Mouse (Mus musculus): Measurements from ENCODE around the gene Fkbp10. TPM values are rescaled to one million over a fixed set of nuclear protein-coding genes. Genes with fewer than 3 reads are reported as not detected.

Gene Fkbp10
- total and polyA plus RNA-seq, 2 experiments from 2014 or later: 95.9 to 114 TPM

DNA sequence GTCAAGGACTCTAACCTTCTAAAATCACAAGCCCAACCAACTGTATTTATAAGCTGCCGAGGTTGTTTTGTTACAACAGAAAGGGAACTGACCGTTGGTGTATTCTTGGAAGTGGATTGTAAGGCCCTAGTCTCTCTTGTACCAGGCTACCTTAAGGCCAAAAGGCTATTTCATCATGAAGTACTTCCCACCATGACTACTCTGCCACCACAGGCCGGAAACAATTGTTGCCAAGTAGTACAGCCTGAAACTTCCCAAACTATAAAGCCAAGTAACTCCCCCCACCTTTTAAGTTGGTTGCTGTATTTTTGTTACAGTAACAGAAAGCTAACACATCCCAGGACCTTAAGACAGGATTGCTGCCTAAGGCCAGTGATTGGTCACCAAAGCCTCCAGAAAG lies 11.3 kb downstream of the Fkbp10 start:
- DNase-seq (ENCODE audit: low spot score): no peak
- ATAC-seq (ENCODE audit: insufficient read depth, low read depth): no peak
- Histone ChIP-seq H3K27ac (ENCODE audit: low read depth) (no peak overlapping the region), H3K4me3 (ENCODE audit: low read depth, low read length) (no peak overlapping the region), H3K36me3 (replicated peaks; ENCODE audit: control insufficient read depth, insufficient read depth, low read length) (peaks cover 15% of the 10 kb centered on the region), H3K9me3 (replicated peaks; ENCODE audit: control insufficient read depth, low read length) (no peaks in the 10 kb centered on the region), H3K4me1 (ENCODE audit: control insufficient read depth, insufficient read depth) (peaks cover 32% of the 10 kb centered on the region), H3K4me2 (ENCODE audit: low read depth, low read length) (no peak overlapping the region), H3K9ac (replicated peaks; ENCODE audit: low read depth, low read length) (no peak overlapping the region), H3K27me3 (ENCODE audit: control insufficient read depth, insufficient read depth, low read length) (no peaks in the 10 kb centered on the region)
- TF ChIP-seq CTCF (IDR thresholded peaks at IDR 0.05; ENCODE audit: low read depth): no peak
- no peak for TF ChIP-seq EP300 (IDR thresholded peaks at IDR 0.05; ENCODE audit: low read depth)
- 74% methylated on average over 3 of the region's 3 CpGs for WGBS

GRCm38 (mm10) chr11:100428612-100429199 lies 13.2 kb downstream of the Fkbp10 start:
- peak; percentile 63 for DNase-seq (ENCODE audit: low spot score)

DNA sequence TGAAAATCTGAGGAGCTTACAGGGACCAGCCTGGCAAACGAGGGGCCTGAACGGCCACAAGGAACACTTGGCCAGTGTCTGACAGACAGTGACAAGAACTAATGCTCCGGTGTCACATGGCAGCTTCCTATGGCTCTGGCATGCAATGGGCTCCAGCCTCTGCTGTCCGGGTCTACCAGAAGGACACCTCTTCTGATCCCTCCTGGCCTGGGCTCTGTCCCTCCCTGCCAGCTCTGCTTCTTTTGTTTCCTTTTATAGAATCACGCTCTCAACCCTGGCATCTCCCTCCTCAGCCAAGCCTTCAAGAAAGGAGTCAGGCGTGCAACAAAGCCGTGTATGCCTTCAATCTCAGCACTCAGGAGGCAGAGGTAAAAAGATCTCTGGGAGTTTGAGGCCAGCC lies 14.6 kb downstream of the Fkbp10 start:
- WGBS: 42% methylated on average over 7 of the region's 7 CpGs
- H3K36me3 ChIP-seq (replicated peaks; ENCODE audit: control insufficient read depth, insufficient read depth, low read length): peaks cover 16% of the 10 kb centered on the region; the same call in 1 of the 2 replicates
- no peak overlapping the region for H3K4me3 ChIP-seq (ENCODE audit: low read depth, low read length)
- TF ChIP-seq CTCF (IDR thresholded peaks at IDR 0.05; ENCODE audit: low read depth): no peak
- no peak for TF ChIP-seq EP300 (IDR thresholded peaks at IDR 0.05; ENCODE audit: low read depth)
- no peak overlapping the region for H3K4me2 ChIP-seq (ENCODE audit: low read depth, low read length)
- H3K9ac ChIP-seq (replicated peaks; ENCODE audit: low read depth, low read length): no peak overlapping the region
- no peaks in the 10 kb centered on the region for H3K27me3 ChIP-seq (ENCODE audit: control insufficient read depth, insufficient read depth, low read length)
- no peaks in the 10 kb centered on the region for H3K9me3 ChIP-seq (replicated peaks; ENCODE audit: control insufficient read depth, low read length)
- DNase-seq (ENCODE audit: low spot score) (peak; percentile 49), ATAC-seq (ENCODE audit: insufficient read depth, low read depth) (peak; percentile 57)
- H3K27ac ChIP-seq (ENCODE audit: low read depth): peak overlapping the region; percentile 82
- H3K4me1 ChIP-seq (ENCODE audit: control insufficient read depth, insufficient read depth): peaks cover 32% of the 10 kb centered on the region

More at GRCm38 (mm10) chr11:100428612-100429199, 13.2 kb downstream of the Fkbp10 start:
- H3K9ac ChIP-seq (replicated peaks; ENCODE audit: low read depth, low read length): 0 out of 2 replicates have a peak overlapping the region, but pooled peaks have one; percentile 11
- 11% methylated on average over 9 of the region's 9 CpGs for WGBS
- TF ChIP-seq EP300 (IDR thresholded peaks at IDR 0.05; ENCODE audit: low read depth) (peak; percentile 45; the same call in 1 of the 2 replicates), CTCF (IDR thresholded peaks at IDR 0.05; ENCODE audit: low read depth) (no peak)
- peaks cover 32% of the 10 kb centered on the region for H3K4me1 ChIP-seq (ENCODE audit: control insufficient read depth, insufficient read depth)
- H3K9me3 ChIP-seq (replicated peaks; ENCODE audit: control insufficient read depth, low read length): no peaks in the 10 kb centered on the region
- ATAC-seq (ENCODE audit: insufficient read depth, low read depth): peak; percentile 72
- peaks cover 19% of the 10 kb centered on the region for H3K36me3 ChIP-seq (replicated peaks; ENCODE audit: control insufficient read depth, insufficient read depth, low read length)
- H3K27ac ChIP-seq (ENCODE audit: low read depth): peak overlapping the region; percentile 82
- H3K4me2 ChIP-seq (ENCODE audit: low read depth, low read length): no peak overlapping the region
- H3K27me3 ChIP-seq (ENCODE audit: control insufficient read depth, insufficient read depth, low read length): no peaks in the 10 kb centered on the region
- no peak overlapping the region for H3K4me3 ChIP-seq (ENCODE audit: low read depth, low read length)

DNA sequence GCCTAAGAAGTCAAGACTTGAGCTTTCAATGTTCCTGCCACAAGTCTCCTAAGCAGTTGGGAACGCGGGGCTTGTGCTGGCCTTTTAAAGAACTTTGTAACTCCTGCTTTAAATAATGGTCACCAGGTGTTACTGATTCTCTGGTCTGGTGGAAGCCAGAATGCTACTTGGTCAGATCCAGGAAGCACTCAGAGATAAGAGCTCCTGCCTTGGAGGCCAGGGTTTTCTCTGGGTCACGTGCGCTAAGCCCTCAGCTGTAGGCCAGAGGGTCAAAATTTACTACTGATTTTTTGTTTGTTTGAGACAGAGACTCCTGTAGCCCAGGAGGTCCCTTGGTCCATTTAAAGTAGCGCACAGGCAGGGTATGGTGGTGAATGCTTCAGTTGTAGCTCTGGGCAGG lies 16.5 kb downstream of the Fkbp10 start:
- 75% methylated on average over 5 of the region's 5 CpGs for WGBS

GRCm38 (mm10) chr11:100435678-100436246 lies 20.3 kb downstream of the Fkbp10 start:
- no peak for DNase-seq (ENCODE audit: low spot score)
- H3K4me2 ChIP-seq (ENCODE audit: low read depth, low read length): no peak overlapping the region
- no peak overlapping the region for H3K4me3 ChIP-seq (ENCODE audit: low read depth, low read length)
- TF ChIP-seq EP300 (IDR thresholded peaks at IDR 0.05; ENCODE audit: low read depth) (no peak), CTCF (IDR thresholded peaks at IDR 0.05; ENCODE audit: low read depth) (no peak)
- H3K36me3 ChIP-seq (replicated peaks; ENCODE audit: control insufficient read depth, insufficient read depth, low read length): peaks cover 44% of the 10 kb centered on the region
- no peak overlapping the region for H3K9ac ChIP-seq (replicated peaks; ENCODE audit: low read depth, low read length)
- no peaks in the 10 kb centered on the region for H3K9me3 ChIP-seq (replicated peaks; ENCODE audit: control insufficient read depth, low read length)
- 84% methylated on average over 9 of the region's 9 CpGs for WGBS
- ATAC-seq (ENCODE audit: insufficient read depth, low read depth): no peak
- H3K4me1 ChIP-seq (ENCODE audit: control insufficient read depth, insufficient read depth): peaks cover 14% of the 10 kb centered on the region
- H3K27ac ChIP-seq (ENCODE audit: low read depth): no peak overlapping the region
- no peaks in the 10 kb centered on the region for H3K27me3 ChIP-seq (ENCODE audit: control insufficient read depth, insufficient read depth, low read length)

More for the DNA sequence above, 16.5 kb downstream of the Fkbp10 start:
- no peak overlapping the region for H3K4me2 ChIP-seq (ENCODE audit: low read depth, low read length)
- peaks cover 23% of the 10 kb centered on the region for H3K4me1 ChIP-seq (ENCODE audit: control insufficient read depth, insufficient read depth)
- H3K27ac ChIP-seq (ENCODE audit: low read depth): no peak overlapping the region
- TF ChIP-seq CTCF (IDR thresholded peaks at IDR 0.05; ENCODE audit: low read depth): no peak
- no peak for TF ChIP-seq EP300 (IDR thresholded peaks at IDR 0.05; ENCODE audit: low read depth)
- peaks cover 31% of the 10 kb centered on the region for H3K36me3 ChIP-seq (replicated peaks; ENCODE audit: control insufficient read depth, insufficient read depth, low read length)
- no peak overlapping the region for H3K9ac ChIP-seq (replicated peaks; ENCODE audit: low read depth, low read length)
- H3K27me3 ChIP-seq (ENCODE audit: control insufficient read depth, insufficient read depth, low read length): no peaks in the 10 kb centered on the region
- no peaks in the 10 kb centered on the region for H3K9me3 ChIP-seq (replicated peaks; ENCODE audit: control insufficient read depth, low read length)
- H3K4me3 ChIP-seq (ENCODE audit: low read depth, low read length): no peak overlapping the region
- no peak for DNase-seq (ENCODE audit: low spot score)
- no peak for ATAC-seq (ENCODE audit: insufficient read depth, low read depth)

Data from heart, postnatal 0 days (tissue).